Mouse (Mus musculus) bone marrow, adult 2 months (tissue): ENCODE results near the gene Gtsf1l. TPM values are rescaled to one million over a fixed set of nuclear protein-coding genes. Genes with fewer than 3 reads are reported as not detected.

Experiments used
- H3K27ac ChIP-seq: fragments of 200-500 bp; 2 replicates; pipeline ENCODE4 v1.5.1; 2012; ENCODE audit warnings: low read depth, mild to moderate bottlenecking, control low read depth, inconsistent platforms, low read length; ENCODE audit not compliant: control insufficient read depth, poor library complexity, insufficient read depth
- H3K4me1 ChIP-seq: fragments of 200-500 bp; 2 replicates; pipeline ENCODE4 v1.6.1; 2011; ENCODE audit warnings: low read length; ENCODE audit not compliant: control insufficient read depth, insufficient read depth
- H3K4me3 ChIP-seq: fragments of 200-500 bp; replicated peaks from 2 replicates; pipeline ENCODE3; 2011; ENCODE audit warnings: mild to moderate bottlenecking, low read depth, low read length, control low read depth; ENCODE audit not compliant: control insufficient read depth
- CTCF ChIP-seq: fragments of 200-500 bp; IDR thresholded peaks from 2 replicates; pipeline ENCODE4 v1.5.1; 2011; ENCODE audit warnings: low read length, control low read depth; ENCODE audit not compliant: control insufficient read depth, insufficient read depth
- POLR2A ChIP-seq: fragments of 200-500 bp; IDR thresholded peaks from 2 replicates; pipeline ENCODE4 v1.6.1; 2011; ENCODE audit warnings: low read depth, mild to moderate bottlenecking, control low read depth, low read length, borderline replicate concordance; ENCODE audit not compliant: control insufficient read depth
- WGBS: fragments of 180-500 bp; shearing (Covaris S2); methylation state at CpG from one replicate; pipeline ENCODE4 v1.1.7; 2018; 5-methylcytosine and 5-hydroxymethylcytosine counted together
- polyA plus RNA-seq: library from polyadenylated mRNA; stranded (reverse); fragments of >200 nt; gene quantifications from 2 replicates; pipeline ENCODE4 v1.2.4, GENCODE M21; 2011; ENCODE audit warnings: low replicate concordance; ENCODE audit not compliant: missing spikeins, insufficient read depth, insufficient read length

Gtsf1l gene
- polyA plus RNA-seq, 1 experiment, result 10.0 TPM

- no peak overlapping the region for H3K27ac ChIP-seq
- no peak overlapping the region for H3K4me3 ChIP-seq
- TF ChIP-seq POLR2A (no peak), CTCF (no peak)
- H3K4me1 ChIP-seq, result no peaks in the 10 kb centered on the region
- 80% methylated on average over 16 of the region's 16 CpGs for WGBS
These were observed 24.0 kb upstream of the Gtsf1l start for GRCm38 (mm10) chr2:163111413-163112201.

GRCm38 (mm10) chr2:163110706-163111105 is 23.1 kb upstream of the Gtsf1l start:
- WGBS, result 91% methylated on average over 1 of the region's 1 CpGs
- Histone ChIP-seq H3K4me3 (no peak overlapping the region), H3K4me1 (no peaks in the 10 kb centered on the region), H3K27ac (no peak overlapping the region)
- TF ChIP-seq POLR2A (no peak), CTCF (no peak)

- TF ChIP-seq CTCF, result no peak
- TF ChIP-seq POLR2A, result no peak
- Histone ChIP-seq H3K4me1 (no peaks in the 10 kb centered on the region), H3K4me3 (no peak overlapping the region), H3K27ac (no peak overlapping the region)
- WGBS, result 87% methylated on average over 9 of the region's 9 CpGs
These were observed 20.7 kb upstream of the Gtsf1l start for GRCm38 (mm10) chr2:163108385-163108784.

- Histone ChIP-seq H3K4me1 (no peaks in the 10 kb centered on the region), H3K27ac (no peak overlapping the region), H3K4me3 (no peak overlapping the region)
- 76% methylated on average over 13 of the region's 13 CpGs for WGBS
- TF ChIP-seq CTCF (no peak), POLR2A (no peak)
These were observed 16.6 kb upstream of the Gtsf1l start for GRCm38 (mm10) chr2:163104086-163104770.

GRCm38 (mm10) chr2:163102900-163103653 is 15.4 kb upstream of the Gtsf1l start:
- TF ChIP-seq POLR2A (no peak), CTCF (no peak)
- 71% methylated on average over 18 of the region's 18 CpGs for whole genome bisulfite sequencing

GRCm38 (mm10) chr2:163102216-163102615 is 14.6 kb upstream of the Gtsf1l start:
- Histone ChIP-seq H3K4me1 (no peaks in the 10 kb centered on the region), H3K27ac (no peak overlapping the region), H3K4me3 (no peak overlapping the region)
- TF ChIP-seq POLR2A, result no peak
- no peak for TF ChIP-seq CTCF
- WGBS, result 71% methylated on average over 7 of the region's 7 CpGs

More at GRCm38 (mm10) chr2:163102900-163103653, 15.4 kb upstream of the Gtsf1l start:
- no peaks in the 10 kb centered on the region for H3K4me1 ChIP-seq
- no peak overlapping the region for H3K27ac ChIP-seq
- H3K4me3 ChIP-seq, result no peak overlapping the region

- Histone ChIP-seq H3K4me1 (no peaks in the 10 kb centered on the region), H3K27ac (no peak overlapping the region), H3K4me3 (no peak overlapping the region)
- 12% methylated on average over 10 of the region's 10 CpGs for WGBS
- TF ChIP-seq CTCF, result peak; percentile 74
- TF ChIP-seq POLR2A, result no peak
These were observed 14.1 kb upstream of the Gtsf1l start for GRCm38 (mm10) chr2:163101646-163102203.

- Histone ChIP-seq H3K27ac (no peak overlapping the region), H3K4me3 (no peak overlapping the region), H3K4me1 (no peaks in the 10 kb centered on the region)
- 15% methylated on average over 5 of the region's 5 CpGs for WGBS
- TF ChIP-seq POLR2A, result no peak
- no peak for TF ChIP-seq CTCF
These were observed 12.9 kb upstream of the Gtsf1l start for GRCm38 (mm10) chr2:163100551-163100950.
